Mouse (Mus musculus): ENCODE data around the gene Mogs. TPM values are rescaled to one million over a fixed set of nuclear protein-coding genes. Genes with fewer than 3 reads are reported as not detected.

The Mogs gene
- total and polyA plus RNA-seq, 3 experiments = 28.3 to 104 (median 44.6) TPM

DNA sequence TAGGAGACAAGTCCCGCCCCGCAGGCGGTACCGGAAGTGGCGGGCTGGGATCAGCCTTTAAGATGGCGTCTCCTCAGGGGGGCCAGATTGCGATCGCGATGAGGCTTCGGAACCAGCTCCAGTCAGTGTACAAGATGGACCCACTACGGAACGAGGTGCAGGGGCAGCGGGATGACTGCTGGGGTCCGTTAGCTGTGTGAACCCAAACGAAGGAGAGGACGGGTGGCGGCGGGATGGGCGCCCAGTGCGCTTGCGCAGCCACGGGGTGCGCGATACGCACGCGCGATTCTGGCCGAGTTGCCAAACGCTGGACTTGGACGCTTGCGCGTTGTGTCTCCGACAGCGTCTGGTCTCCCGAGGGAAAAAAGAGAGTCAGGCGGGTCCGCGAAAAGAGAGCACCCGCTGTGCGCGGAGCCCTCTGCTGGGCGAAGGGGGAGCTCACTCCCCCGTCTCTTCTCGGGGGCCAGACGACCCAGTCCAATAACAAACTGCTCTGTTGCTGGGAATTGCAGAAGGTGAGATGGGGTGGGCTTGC, 36.9 kb upstream of the Mogs start:
- DNase-seq (ENCODE audit: low spot score) (peak; percentile 99), ATAC-seq (ENCODE audit: extremely low read depth, insufficient number of reproducible peaks, low FRiP score, poor library complexity, severe bottlenecking) (peak; percentile 50; the same call in 1 of the 2 replicates)
- peaks cover 26% of the 10 kb centered on the region for H3K4me1 ChIP-seq (ENCODE audit: insufficient read depth, low read depth, low read length)
- TF ChIP-seq TAL1 (conservative IDR thresholded peaks at IDR 0.05; ENCODE audit: low read depth, low read length) = no peak
- TF ChIP-seq CTCF (IDR thresholded peaks at IDR 0.05; ENCODE audit: low read depth, low read length) = no peak
- TF ChIP-seq GATA2 (IDR thresholded peaks at IDR 0.05; ENCODE audit: borderline replicate concordance, low read depth, low read length) = no peak
- TF ChIP-seq GATA1 (IDR thresholded peaks at IDR 0.05; ENCODE audit: borderline replicate concordance, low read length) = no peak
- TF ChIP-seq POLR2AphosphoS5 (IDR thresholded peaks at IDR 0.05; ENCODE audit: insufficient replicate concordance, low read depth, low read length) = no peak
- peaks cover 42% of the 10 kb centered on the region for H3K36me3 ChIP-seq (replicated peaks)
- H3K27me3 ChIP-seq (ENCODE audit: insufficient read depth, low read length) = peaks cover 3% of the 10 kb centered on the region
- peak overlapping the region; percentile 91 for H3K4me3 ChIP-seq (ENCODE audit: low read depth, low read length)
- H3K9me3 ChIP-seq (replicated peaks) = no peaks in the 10 kb centered on the region

DNA sequence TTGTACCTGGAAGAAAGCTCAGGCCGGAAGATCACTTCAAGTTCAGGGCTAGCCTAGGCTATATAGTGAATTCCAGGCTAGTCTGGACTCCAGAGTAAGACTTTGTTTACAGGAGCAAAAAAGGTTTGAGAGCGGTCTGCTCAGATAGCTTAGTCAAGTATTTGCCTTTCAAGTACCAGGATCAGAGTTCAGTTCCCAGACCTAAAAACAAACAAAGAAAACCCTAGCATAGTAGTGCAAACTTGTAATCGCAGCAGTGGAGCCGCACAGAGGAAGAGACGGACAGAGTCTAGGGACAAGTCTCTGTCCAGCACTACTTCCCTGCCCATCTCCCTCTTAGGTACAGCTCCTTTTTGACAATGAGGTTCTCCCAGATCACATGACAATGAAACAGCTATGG, 35.1 kb upstream of the Mogs start:
- ATAC-seq (ENCODE audit: extremely low read depth, insufficient number of reproducible peaks, low FRiP score, poor library complexity, severe bottlenecking) (no peak), DNase-seq (ENCODE audit: low spot score) (no peak)
- peaks cover 8% of the 10 kb centered on the region for H3K27me3 ChIP-seq (ENCODE audit: insufficient read depth, low read length)
- H3K9me3 ChIP-seq (replicated peaks) = no peaks in the 10 kb centered on the region
- TF ChIP-seq GATA2 (IDR thresholded peaks at IDR 0.05; ENCODE audit: borderline replicate concordance, low read depth, low read length) = no peak
- peaks cover 44% of the 10 kb centered on the region for H3K36me3 ChIP-seq (replicated peaks)
- peaks cover 29% of the 10 kb centered on the region for H3K4me1 ChIP-seq (ENCODE audit: insufficient read depth, low read depth, low read length)
- no peak overlapping the region for H3K4me3 ChIP-seq (ENCODE audit: low read depth, low read length)

DNA sequence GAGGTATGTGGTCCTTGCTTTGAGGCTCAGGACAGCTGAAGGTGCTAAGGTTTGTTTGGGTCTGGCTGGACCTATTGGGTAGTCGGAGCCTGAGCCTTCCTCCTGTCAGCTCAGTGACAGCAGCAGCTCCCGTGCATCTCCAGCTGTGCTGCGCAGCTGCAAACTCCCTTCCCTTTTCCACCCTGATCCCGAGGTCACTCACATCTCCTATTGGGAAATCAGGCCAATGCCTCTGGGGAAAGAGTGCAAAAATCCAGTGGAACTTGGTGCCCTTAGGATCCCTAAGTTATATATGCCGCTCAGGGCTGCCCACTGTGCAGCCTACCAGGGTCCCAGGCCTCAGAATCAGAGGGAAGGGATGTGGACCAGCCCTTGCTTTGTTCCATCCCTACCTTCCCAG, 31.8 kb upstream of the Mogs start:
- Histone ChIP-seq H3K9me3 (replicated peaks) (no peaks in the 10 kb centered on the region), H3K27me3 (ENCODE audit: insufficient read depth, low read length) (peaks cover 36% of the 10 kb centered on the region), H3K36me3 (replicated peaks) (peaks cover 44% of the 10 kb centered on the region), H3K4me3 (ENCODE audit: low read depth, low read length) (no peak overlapping the region), H3K4me1 (ENCODE audit: insufficient read depth, low read depth, low read length) (peaks cover 23% of the 10 kb centered on the region)
- TF ChIP-seq CTCF (IDR thresholded peaks at IDR 0.05; ENCODE audit: low read depth, low read length) = no peak
- no peak for TF ChIP-seq POLR2AphosphoS5 (IDR thresholded peaks at IDR 0.05; ENCODE audit: insufficient replicate concordance, low read depth, low read length)
- no peak for TF ChIP-seq TAL1 (conservative IDR thresholded peaks at IDR 0.05; ENCODE audit: low read depth, low read length)
- TF ChIP-seq GATA2 (IDR thresholded peaks at IDR 0.05; ENCODE audit: borderline replicate concordance, low read depth, low read length) = no peak
- TF ChIP-seq GATA1 (IDR thresholded peaks at IDR 0.05; ENCODE audit: borderline replicate concordance, low read length) = no peak
- DNase-seq (ENCODE audit: low spot score) = no peak
- ATAC-seq (ENCODE audit: extremely low read depth, insufficient number of reproducible peaks, low FRiP score, poor library complexity, severe bottlenecking) = no peak

DNA sequence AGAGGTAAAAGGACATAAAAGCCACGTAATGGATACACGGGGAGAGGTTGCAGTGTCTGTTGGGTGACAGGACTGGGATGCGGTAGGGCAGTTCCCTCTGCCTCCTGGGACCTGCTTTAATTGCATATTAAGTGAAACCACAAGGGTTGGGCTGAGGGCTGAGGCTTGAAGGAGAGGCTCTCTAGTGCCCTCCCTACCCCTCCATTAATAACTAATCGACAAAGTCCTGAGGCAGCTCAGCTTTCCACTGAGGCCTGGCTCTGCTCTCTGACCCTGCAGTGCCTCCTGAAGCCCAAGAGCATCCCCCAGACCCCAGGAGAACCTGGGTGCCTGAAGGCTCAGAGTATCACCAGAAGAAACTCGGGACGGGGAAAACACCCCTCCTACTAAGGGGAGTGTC, 30.8 kb upstream of the Mogs start:
- no peaks in the 10 kb centered on the region for H3K9me3 ChIP-seq (replicated peaks)
- DNase-seq (ENCODE audit: low spot score) (no peak), ATAC-seq (ENCODE audit: extremely low read depth, insufficient number of reproducible peaks, low FRiP score, poor library complexity, severe bottlenecking) (no peak)
- peaks cover 14% of the 10 kb centered on the region for H3K4me1 ChIP-seq (ENCODE audit: insufficient read depth, low read depth, low read length)
- peaks cover 43% of the 10 kb centered on the region for H3K27me3 ChIP-seq (ENCODE audit: insufficient read depth, low read length)
- H3K4me3 ChIP-seq (ENCODE audit: low read depth, low read length) = no peak overlapping the region
- no peak for TF ChIP-seq POLR2AphosphoS5 (IDR thresholded peaks at IDR 0.05; ENCODE audit: insufficient replicate concordance, low read depth, low read length)
- TF ChIP-seq CTCF (IDR thresholded peaks at IDR 0.05; ENCODE audit: low read depth, low read length) = no peak
- no peak for TF ChIP-seq GATA1 (IDR thresholded peaks at IDR 0.05; ENCODE audit: borderline replicate concordance, low read length)
- TF ChIP-seq GATA2 (IDR thresholded peaks at IDR 0.05; ENCODE audit: borderline replicate concordance, low read depth, low read length) = no peak
- TF ChIP-seq TAL1 (conservative IDR thresholded peaks at IDR 0.05; ENCODE audit: low read depth, low read length) = no peak
- peaks cover 38% of the 10 kb centered on the region for H3K36me3 ChIP-seq (replicated peaks)

DNA sequence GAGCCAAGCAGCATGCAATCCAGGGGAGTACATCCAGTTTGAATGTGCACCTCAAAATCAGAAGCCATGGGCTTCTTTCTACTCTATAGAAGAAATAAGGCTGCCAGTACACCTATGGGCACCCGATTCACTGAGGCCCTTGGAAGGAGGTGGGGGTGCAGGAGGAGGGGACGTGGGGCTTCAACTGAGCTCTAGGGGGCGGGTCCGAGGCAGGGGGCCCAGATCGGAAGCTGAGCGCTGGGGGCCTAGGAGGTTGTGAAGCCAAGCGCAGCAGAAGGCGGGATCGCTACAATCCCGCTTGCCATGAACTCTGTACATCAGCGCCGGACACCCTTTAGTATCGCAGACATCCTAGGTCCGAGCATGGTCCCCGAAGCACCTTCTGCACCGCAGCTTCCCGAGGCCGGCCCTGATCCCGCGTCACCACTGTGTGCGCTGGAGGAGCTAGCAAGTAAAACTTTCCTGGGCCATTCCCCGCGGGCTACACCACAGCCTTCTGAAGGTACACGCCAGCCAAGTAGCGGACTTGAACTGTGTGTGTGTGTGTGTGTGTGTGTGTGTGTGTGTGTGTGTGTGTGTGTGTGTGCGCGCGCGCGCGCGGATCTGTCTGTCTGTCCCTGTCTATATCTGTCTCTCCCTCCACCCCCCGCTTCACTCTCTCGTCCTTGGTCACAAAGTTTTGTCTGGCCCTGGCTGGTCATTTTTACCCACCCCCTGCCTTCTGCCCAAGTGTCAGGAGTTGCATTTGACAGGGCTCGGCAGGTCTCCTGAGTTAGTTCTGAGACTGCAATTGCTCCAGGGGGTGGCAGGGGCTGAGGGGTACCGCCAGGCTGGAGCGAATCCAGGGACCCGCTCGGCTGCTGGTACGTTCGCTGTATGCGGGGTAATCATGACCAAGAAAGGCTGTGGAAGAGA, 28.9 kb upstream of the Mogs start, which contains the start of gene Lbx2:
Lbx2 (plus strand) TSS at position 247 of the 915 bp plus-strand sequence.
- Histone ChIP-seq H3K9me3 (replicated peaks) (no peaks in the 10 kb centered on the region), H3K36me3 (replicated peaks) (peaks cover 19% of the 10 kb centered on the region), H3K4me3 (ENCODE audit: low read depth, low read length) (no peak within 1 kb of the TSS), H3K27me3 (ENCODE audit: insufficient read depth, low read length) (peaks cover 57% of the 10 kb centered on the region), H3K4me1 (ENCODE audit: insufficient read depth, low read depth, low read length) (peaks cover 5% of the 10 kb centered on the region; the same call in 1 of the 2 replicates)
- ATAC-seq (ENCODE audit: extremely low read depth, insufficient number of reproducible peaks, low FRiP score, poor library complexity, severe bottlenecking) = no peak
- no peak for DNase-seq (ENCODE audit: low spot score)
- TF ChIP-seq GATA1 (IDR thresholded peaks at IDR 0.05; ENCODE audit: borderline replicate concordance, low read length) (no peak), TAL1 (conservative IDR thresholded peaks at IDR 0.05; ENCODE audit: low read depth, low read length) (no peak), GATA2 (IDR thresholded peaks at IDR 0.05; ENCODE audit: borderline replicate concordance, low read depth, low read length) (no peak), CTCF (IDR thresholded peaks at IDR 0.05; ENCODE audit: low read depth, low read length) (no peak), POLR2AphosphoS5 (IDR thresholded peaks at IDR 0.05; ENCODE audit: insufficient replicate concordance, low read depth, low read length) (no peak)

DNA sequence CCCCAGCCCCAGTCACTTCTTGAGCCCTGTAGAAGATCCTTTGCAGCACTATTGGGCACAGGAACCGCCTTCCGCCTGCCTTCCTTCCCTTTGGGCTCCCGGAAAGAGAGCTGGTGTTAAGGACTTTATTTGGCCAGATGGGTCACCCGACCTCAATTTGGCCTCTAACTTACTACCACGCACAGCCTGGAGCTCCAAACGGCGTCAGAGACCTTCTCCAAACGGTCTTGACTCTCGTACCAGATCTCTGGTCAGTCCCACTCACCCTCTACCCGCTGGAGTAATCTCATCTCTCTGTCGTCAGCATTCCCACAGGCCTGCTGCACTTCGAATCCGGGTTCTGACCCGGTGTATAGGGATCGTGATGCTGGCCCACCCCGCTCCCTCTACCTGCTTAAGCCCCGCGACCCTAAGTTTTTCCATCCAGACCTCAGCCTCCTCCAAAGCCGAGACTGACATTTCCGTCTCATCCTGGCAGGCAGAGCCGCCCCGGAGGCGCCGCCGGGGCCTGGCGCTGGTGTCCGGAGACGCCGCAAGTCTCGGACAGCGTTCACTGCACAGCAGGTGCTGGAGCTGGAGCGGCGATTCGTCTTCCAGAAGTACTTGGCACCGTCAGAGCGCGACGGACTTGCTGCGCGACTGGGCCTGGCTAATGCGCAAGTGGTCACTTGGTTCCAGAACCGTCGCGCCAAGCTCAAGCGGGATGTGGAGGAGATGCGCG, 27.9 kb upstream of the Mogs start:
- ATAC-seq (ENCODE audit: extremely low read depth, insufficient number of reproducible peaks, low FRiP score, poor library complexity, severe bottlenecking) = no peak
- peaks cover 12% of the 10 kb centered on the region for H3K36me3 ChIP-seq (replicated peaks)
- DNase-seq (ENCODE audit: low spot score) = no peak
- H3K4me1 ChIP-seq (ENCODE audit: insufficient read depth, low read depth, low read length) = peaks cover 5% of the 10 kb centered on the region; the same call in 1 of the 2 replicates
- no peaks in the 10 kb centered on the region for H3K9me3 ChIP-seq (replicated peaks)
- TF ChIP-seq CTCF (IDR thresholded peaks at IDR 0.05; ENCODE audit: low read depth, low read length) (no peak), GATA1 (IDR thresholded peaks at IDR 0.05; ENCODE audit: borderline replicate concordance, low read length) (no peak), POLR2AphosphoS5 (IDR thresholded peaks at IDR 0.05; ENCODE audit: insufficient replicate concordance, low read depth, low read length) (no peak), TAL1 (conservative IDR thresholded peaks at IDR 0.05; ENCODE audit: low read depth, low read length) (no peak), GATA2 (IDR thresholded peaks at IDR 0.05; ENCODE audit: borderline replicate concordance, low read depth, low read length) (no peak)
- peaks cover 57% of the 10 kb centered on the region for H3K27me3 ChIP-seq (ENCODE audit: insufficient read depth, low read length)
- no peak overlapping the region for H3K4me3 ChIP-seq (ENCODE audit: low read depth, low read length)
